In genomic region chr11:32218501-32219050, GRCm38 (mm10) we compare ENCODE assay signal across 11 mouse cellular contexts. TPM values are rescaled to one million over a fixed set of nuclear protein-coding genes. Genes with fewer than 3 reads are reported as not detected.
DNase-seq lines count a peak whose midpoint lies in the region; ATAC-seq lines count a peak whose summit lies in the region.
"Had no signal": no experiment of that assay in that cellular context is flagged by ENCODE, and none has a peak within 500 bp of the region (broad histone marks: within the 10 kb centered on the region; RNA-seq: fewer than 3 reads in every experiment).

No protein-coding gene starts in this region.

- H3K4me1 ChIP-seq in hindbrain, embryonic 16.5 days (ENCODE audit: control insufficient read depth, insufficient read depth, low read depth, low read length), result peaks cover 21% of the 10 kb centered on the region

- H3K27ac ChIP-seq in hindbrain, embryonic 16.5 days (ENCODE audit: low read depth, low read length), result no peak overlapping the region

- DNase-seq in heart, adult 18-20 months, result peak; percentile 36 to 37
- no peak for DNase-seq in heart, postnatal 4 days
- DNase-seq in right cerebral cortex, postnatal 10 days (ENCODE audit: low spot score in 2 of 2), result peak; percentile 60 to 74
- no peak for DNase-seq in right cerebral cortex, adult 2 months (ENCODE audit: low spot score in 2 of 2)
- DNase-seq in gastrocnemius, postnatal 10 days, result no peak
- DNase-seq in adipocyte (ENCODE audit: low spot score), result no peak

- H3K9me3 ChIP-seq in hindbrain, embryonic 16.5 days (ENCODE audit: control insufficient read depth, low read length), result no peaks in the 10 kb centered on the region
- H3K9me3 ChIP-seq: G1E had no signal

- ATAC-seq in hindbrain, embryonic 16.5 days, result peak; percentile 40
- ATAC-seq in frontal cortex, adult (ENCODE audit: low TSS enrichment), result no peak

- H3K36me3 ChIP-seq in hindbrain, embryonic 16.5 days (ENCODE audit: control insufficient read depth, insufficient read depth, low read length), result no peaks in the 10 kb centered on the region
- H3K36me3 ChIP-seq: G1E had no signal

- 53% methylated on average over 6 of the region's 6 CpGs for WGBS in hindbrain, embryonic 16.5 days

- H3K4me3 ChIP-seq in hindbrain, embryonic 16.5 days (ENCODE audit: low read length), result no peak overlapping the region

- 0 out of 2 replicates have a peak overlapping the region, but pooled peaks have one; percentile 1 for H3K9ac ChIP-seq in hindbrain, embryonic 16.5 days (ENCODE audit: low read depth, low read length)

- no peaks in the 10 kb centered on the region; the same call in 1 of the 2 replicates for H3K27me3 ChIP-seq in hindbrain, embryonic 16.5 days (replicated peaks; ENCODE audit: control insufficient read depth, insufficient read depth, low read length)

- H3K4me2 ChIP-seq in hindbrain, embryonic 16.5 days (ENCODE audit: low read length), result no peak overlapping the region

RNA-seq across cellular contexts. Expression of gene Rhbdf1, which starts 3.5 kb away (rescaled TPM):
- total RNA-seq in heart, adult 18-20 months (2021), result 10 to 100 TPM; 19.2 to 19.3 TPM
- 10 to 100 TPM; 31.9 to 33.0 TPM for total RNA-seq in heart, postnatal 4 days (2021)
- polyA plus RNA-seq in hindbrain, embryonic 16.5 days (2015; fragmentation: Nextera tagmentation; extraction: Ambion mirVana), result 27.1 and 28.7 TPM in 2 replicates
- 10 to 100 TPM; 26.3 to 35.3 TPM for total RNA-seq in gastrocnemius, postnatal 10 days (2021)

RNA-seq across cellular contexts. Expression of gene Mpg, which starts 7.7 kb away (rescaled TPM):
- total RNA-seq in heart, adult 18-20 months (2021), result 1 to 10 TPM; 5.6 TPM
- total RNA-seq in heart, postnatal 4 days (2021), result 10 to 100 TPM; 10.4 to 11.3 TPM
- 34.7 and 35.0 TPM in 2 replicates for polyA plus RNA-seq in hindbrain, embryonic 16.5 days (2015; fragmentation: Nextera tagmentation; extraction: Ambion mirVana)
- total RNA-seq in gastrocnemius, postnatal 10 days (2021), result 10 to 100 TPM; 11.2 to 14.3 TPM

RNA-seq across cellular contexts. Expression of gene Snrnp25, which starts 13.4 kb away (rescaled TPM):
- total RNA-seq in heart, adult 18-20 months (2021), result 10 to 100 TPM; 11.1 to 12.3 TPM
- 10 to 100 TPM; 14.4 to 15.6 TPM for total RNA-seq in heart, postnatal 4 days (2021)
- polyA plus RNA-seq in hindbrain, embryonic 16.5 days (2015; fragmentation: Nextera tagmentation; extraction: Ambion mirVana), result 45.6 and 49.9 TPM in 2 replicates
- 1 to 10 TPM; 7.6 to 8.6 TPM for total RNA-seq in gastrocnemius, postnatal 10 days (2021)

RNA-seq across cellular contexts. Expression of gene Il9r, which starts 18.5 kb away (rescaled TPM):
- under 1 TPM; 0.07 to 0.46 TPM for total RNA-seq in heart, adult 18-20 months (2021)
- under 1 TPM; 0.20 to 0.21 TPM for total RNA-seq in heart, postnatal 4 days (2021)
- not detected in 2 replicates for polyA plus RNA-seq in hindbrain, embryonic 16.5 days (2015; fragmentation: Nextera tagmentation; extraction: Ambion mirVana)
- total RNA-seq in gastrocnemius, postnatal 10 days (2021), result not detected
- total RNA-seq: gastrocnemius, postnatal 36 days; layer of hippocampus, adult 8-10 months had no signal

RNA-seq across cellular contexts. Expression of gene Nprl3, which starts 48.9 kb away (rescaled TPM):
- total RNA-seq in heart, adult 18-20 months (2021), result 10 to 100 TPM; 22.6 to 28.5 TPM
- total RNA-seq in heart, postnatal 4 days (2021), result 10 to 100 TPM; 27.1 to 32.1 TPM
- polyA plus RNA-seq in hindbrain, embryonic 16.5 days (2015; fragmentation: Nextera tagmentation; extraction: Ambion mirVana), result 42.6 and 43.9 TPM in 2 replicates
- total RNA-seq in gastrocnemius, postnatal 10 days (2021), result 10 to 100 TPM; 18.9 to 25.0 TPM

Comparison
In these comparisons a context has a peak if more than half of its experiments do, and no peak if none do; other contexts are left out.
1. DNase-seq: peak in heart, adult 18-20 months (2 of 2) and right cerebral cortex, postnatal 10 days (2 of 2); none in heart, postnatal 4 days (single experiment), right cerebral cortex, adult 2 months (0 of 2), gastrocnemius, postnatal 10 days (single experiment) and adipocyte (single experiment).